Mouse (Mus musculus) megakaryocyte, embryonic 14.5 days (primary cell): Measurements from ENCODE around the gene Nfix. TPM values are rescaled to one million over a fixed set of nuclear protein-coding genes. Genes with fewer than 3 reads are reported as not detected.

Source experiments
- H3K27me3 ChIP-seq: replicated peaks from 2 replicates; pipeline ENCODE3; 2012; ENCODE audit warnings: inconsistent platforms
- H3K36me3 ChIP-seq: replicated peaks from 2 replicates; pipeline ENCODE3; 2012; ENCODE audit warnings: low read length, inconsistent platforms, mixed read lengths
- H3K4me1 ChIP-seq: 2 replicates; pipeline ENCODE4 v1.6.1; 2012; ENCODE audit warnings: inconsistent platforms
- H3K4me3 ChIP-seq: replicated peaks from 2 replicates; pipeline ENCODE3; 2012; ENCODE audit warnings: moderate library complexity, mild to moderate bottlenecking, inconsistent platforms
- H3K9me3 ChIP-seq: 2 replicates; pipeline ENCODE4 v1.6.1; 2012; ENCODE audit warnings: inconsistent platforms
- FLI1 ChIP-seq: IDR thresholded peaks from 2 replicates; pipeline ENCODE4 v1.6.1; 2012; ENCODE audit warnings: low read length, inconsistent platforms, mixed read lengths
- GATA1 ChIP-seq: IDR thresholded peaks from 3 replicates; pipeline ENCODE4 v1.6.1; 2012; ENCODE audit warnings: mixed read lengths, low read length, inconsistent platforms, borderline replicate concordance
- polyA plus RNA-seq: library from polyadenylated mRNA; stranded (reverse); fragments of >175 nt; gene quantifications from 2 replicates; pipeline ENCODE4 v1.2.3, GENCODE M21; 2012; ENCODE audit warnings: low replicate concordance; ENCODE audit not compliant: insufficient read depth

Gene Nfix
- polyA plus RNA-seq, 1 experiment = 18.4 TPM

- H3K9me3 ChIP-seq = no peaks in the 10 kb centered on the region
- peaks cover 44% of the 10 kb centered on the region for H3K27me3 ChIP-seq
- H3K36me3 ChIP-seq = no peaks in the 10 kb centered on the region
- no peak for TF ChIP-seq FLI1
- no peak for TF ChIP-seq GATA1
- no peak overlapping the region for H3K4me3 ChIP-seq
- peaks cover 88% of the 10 kb centered on the region for H3K4me1 ChIP-seq
Observed at GRCm38 (mm10) chr8:84739401-84739742, 60.8 kb downstream of the Nfix start.

- TF ChIP-seq GATA1 (no peak), FLI1 (no peak)
- Histone ChIP-seq H3K4me1 (peaks cover 88% of the 10 kb centered on the region), H3K27me3 (peaks cover 49% of the 10 kb centered on the region), H3K9me3 (no peaks in the 10 kb centered on the region), H3K4me3 (no peak overlapping the region), H3K36me3 (peaks cover 2% of the 10 kb centered on the region)
Observed at GRCm38 (mm10) chr8:84738715-84739400, 61.3 kb downstream of the Nfix start.

- no peaks in the 10 kb centered on the region for H3K9me3 ChIP-seq
- peaks cover 88% of the 10 kb centered on the region for H3K4me1 ChIP-seq
- H3K4me3 ChIP-seq = no peak overlapping the region
- TF ChIP-seq GATA1 (no peak), FLI1 (no peak)
- H3K27me3 ChIP-seq = peaks cover 54% of the 10 kb centered on the region
- peaks cover 8% of the 10 kb centered on the region for H3K36me3 ChIP-seq
Observed at GRCm38 (mm10) chr8:84738266-84738665, 61.9 kb downstream of the Nfix start.

- H3K36me3 ChIP-seq = peaks cover 10% of the 10 kb centered on the region
- TF ChIP-seq FLI1 (no peak), GATA1 (no peak)
- H3K9me3 ChIP-seq = no peaks in the 10 kb centered on the region
- H3K27me3 ChIP-seq = peaks cover 60% of the 10 kb centered on the region
- H3K4me3 ChIP-seq = peak overlapping the region; percentile 87
- peaks cover 89% of the 10 kb centered on the region for H3K4me1 ChIP-seq
Observed at GRCm38 (mm10) chr8:84737608-84738007, 62.5 kb downstream of the Nfix start.

- TF ChIP-seq GATA1 (no peak), FLI1 (no peak)
- Histone ChIP-seq H3K36me3 (peaks cover 10% of the 10 kb centered on the region), H3K27me3 (peaks cover 58% of the 10 kb centered on the region), H3K4me1 (peaks cover 91% of the 10 kb centered on the region), H3K9me3 (no peaks in the 10 kb centered on the region), H3K4me3 (no peak overlapping the region)
Observed at GRCm38 (mm10) chr8:84736521-84736920, 63.6 kb downstream of the Nfix start.

GRCm38 (mm10) chr8:84735597-84735996, 64.5 kb downstream of the Nfix start:
- H3K36me3 ChIP-seq = peaks cover 10% of the 10 kb centered on the region
- H3K4me1 ChIP-seq = peaks cover 91% of the 10 kb centered on the region
- no peak overlapping the region for H3K4me3 ChIP-seq
- peaks cover 52% of the 10 kb centered on the region for H3K27me3 ChIP-seq
- TF ChIP-seq GATA1 (no peak), FLI1 (no peak)
- no peaks in the 10 kb centered on the region for H3K9me3 ChIP-seq

- Histone ChIP-seq H3K4me3 (no peak overlapping the region), H3K4me1 (peaks cover 96% of the 10 kb centered on the region), H3K27me3 (peaks cover 48% of the 10 kb centered on the region)
Observed at GRCm38 (mm10) chr8:84734680-84735079, 65.5 kb downstream of the Nfix start.

GRCm38 (mm10) chr8:84733959-84734358, 66.2 kb downstream of the Nfix start:
- peaks cover 98% of the 10 kb centered on the region for H3K4me1 ChIP-seq
- H3K36me3 ChIP-seq = peaks cover 14% of the 10 kb centered on the region
- H3K9me3 ChIP-seq = no peaks in the 10 kb centered on the region
- TF ChIP-seq FLI1 = no peak
- no peak for TF ChIP-seq GATA1
- H3K4me3 ChIP-seq = no peak overlapping the region
- peaks cover 42% of the 10 kb centered on the region for H3K27me3 ChIP-seq

More at GRCm38 (mm10) chr8:84734680-84735079, 65.5 kb downstream of the Nfix start:
- TF ChIP-seq GATA1 = no peak
- TF ChIP-seq FLI1 = no peak
- Histone ChIP-seq H3K9me3 (no peaks in the 10 kb centered on the region), H3K36me3 (peaks cover 10% of the 10 kb centered on the region)

- no peak for TF ChIP-seq FLI1
- TF ChIP-seq GATA1 = no peak
- peaks cover 34% of the 10 kb centered on the region for H3K27me3 ChIP-seq
- no peaks in the 10 kb centered on the region for H3K9me3 ChIP-seq
- peaks cover 17% of the 10 kb centered on the region for H3K36me3 ChIP-seq
- H3K4me3 ChIP-seq = peak overlapping the region; percentile 56
- H3K4me1 ChIP-seq = peaks cover 98% of the 10 kb centered on the region
Observed at GRCm38 (mm10) chr8:84732996-84733395, 67.1 kb downstream of the Nfix start.

GRCm38 (mm10) chr8:84732545-84732944, 67.6 kb downstream of the Nfix start:
- peak overlapping the region; percentile 56 for H3K4me3 ChIP-seq
- peaks cover 98% of the 10 kb centered on the region for H3K4me1 ChIP-seq
- no peak for TF ChIP-seq GATA1
- no peak for TF ChIP-seq FLI1
- H3K9me3 ChIP-seq = no peaks in the 10 kb centered on the region
- H3K36me3 ChIP-seq = peaks cover 20% of the 10 kb centered on the region
- H3K27me3 ChIP-seq = peaks cover 34% of the 10 kb centered on the region
